Mouse (Mus musculus): ENCODE measurements around the gene Wfikkn1. TPM values are rescaled to one million over a fixed set of nuclear protein-coding genes. Genes with fewer than 3 reads are reported as not detected.

Gene Wfikkn1
- total and polyA plus RNA-seq, 2 experiments from 2014 or later, result 0.11 TPM; not detected in 1

DNA sequence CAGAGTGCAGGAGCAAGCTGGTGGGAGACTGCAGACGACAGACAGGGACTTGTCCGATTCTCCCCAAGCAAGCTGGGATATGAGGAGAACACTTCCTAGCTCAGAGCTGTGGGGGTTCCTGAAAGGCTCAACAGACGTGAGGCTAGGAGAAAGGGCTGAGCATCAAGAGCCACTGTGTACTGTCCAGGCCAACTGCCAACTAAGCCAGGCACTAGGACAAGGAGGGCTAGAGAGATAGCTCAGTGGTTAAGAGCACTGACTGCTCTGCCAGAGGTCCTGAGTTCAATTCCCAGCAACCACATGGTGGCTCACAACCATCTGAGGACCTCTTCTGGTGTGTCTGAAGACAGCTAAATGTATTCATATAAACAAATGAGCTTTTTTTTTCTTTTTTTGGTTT lies 38.1 kb downstream of the Wfikkn1 start:
- H3K36me3 ChIP-seq (replicated peaks; ENCODE audit: control insufficient read depth, insufficient read depth, low read length), result peaks cover 48% of the 10 kb centered on the region

DNA sequence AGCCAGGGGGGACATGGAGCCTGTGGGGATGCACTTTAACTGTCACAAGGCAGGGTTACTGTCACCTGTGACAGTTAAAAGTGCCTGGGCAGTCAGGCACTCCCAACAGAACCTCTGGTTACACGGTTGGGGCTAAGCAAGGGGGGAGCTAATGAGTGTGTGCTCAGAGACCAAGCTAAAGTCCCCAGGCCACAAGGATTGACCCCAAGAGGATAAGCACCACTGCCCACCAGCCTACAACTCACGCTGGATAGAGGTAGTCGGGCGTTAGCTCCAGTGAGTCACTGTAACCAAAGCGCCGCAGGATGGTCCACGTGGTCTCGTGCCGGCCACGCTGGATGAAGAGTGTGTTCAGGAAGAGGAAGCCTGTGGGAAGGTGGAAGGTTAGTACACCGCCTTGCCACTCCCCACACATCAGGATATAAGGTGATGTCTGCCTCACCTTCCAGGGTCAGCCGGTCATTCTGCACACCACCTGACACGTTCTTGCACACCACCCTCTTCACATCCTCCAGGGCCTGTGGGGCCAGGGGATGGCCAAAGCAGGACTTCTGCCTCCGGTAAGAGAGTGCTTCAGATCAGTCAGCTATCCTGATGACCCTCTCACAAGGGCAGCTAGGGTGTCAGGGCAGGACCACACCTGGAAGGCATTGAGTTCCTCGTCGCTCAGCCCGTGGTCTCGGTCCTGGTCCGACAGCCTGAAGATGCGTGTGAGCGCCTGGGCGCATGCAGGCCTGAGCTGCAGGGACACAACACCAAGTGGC lies 39.4 kb downstream of the Wfikkn1 start, which contains the start of gene Gm20683:
Gene Gm20683 (minus strand): TSS at position 647 of the 764 bp plus-strand sequence.
- Histone ChIP-seq H3K4me3 (ENCODE audit: low read depth, low read length) (no peak within 1 kb of the TSS), H3K27me3 (ENCODE audit: control insufficient read depth, insufficient read depth, low read length) (no peaks in the 10 kb centered on the region), H3K9me3 (replicated peaks; ENCODE audit: control insufficient read depth, low read length) (no peaks in the 10 kb centered on the region), H3K9ac (replicated peaks; ENCODE audit: low read depth, low read length) (no peak within 1 kb of the TSS), H3K4me2 (ENCODE audit: low read depth, low read length) (no peak within 1 kb of the TSS), H3K27ac (ENCODE audit: low read depth) (no peak within 1 kb of the TSS), H3K36me3 (replicated peaks; ENCODE audit: control insufficient read depth, insufficient read depth, low read length) (peaks cover 48% of the 10 kb centered on the region), H3K4me1 (ENCODE audit: control insufficient read depth, insufficient read depth) (peaks cover 25% of the 10 kb centered on the region)
- TF ChIP-seq CTCF (IDR thresholded peaks at IDR 0.05; ENCODE audit: low read depth), result no peak
- DNase-seq (ENCODE audit: low spot score) (no peak), ATAC-seq (ENCODE audit: insufficient read depth, low read depth) (no peak)
- WGBS, result 91% methylated on average over 22 of the region's 22 CpGs

More for the DNA sequence above, 38.1 kb downstream of the Wfikkn1 start:
- no peak overlapping the region for H3K27ac ChIP-seq (ENCODE audit: low read depth)
- no peak overlapping the region for H3K9ac ChIP-seq (replicated peaks; ENCODE audit: low read depth, low read length)
- WGBS, result 84% methylated on average over 3 of the region's 3 CpGs
- no peaks in the 10 kb centered on the region for H3K27me3 ChIP-seq (ENCODE audit: control insufficient read depth, insufficient read depth, low read length)
- no peak overlapping the region for H3K4me2 ChIP-seq (ENCODE audit: low read depth, low read length)
- no peak overlapping the region for H3K4me3 ChIP-seq (ENCODE audit: low read depth, low read length)
- TF ChIP-seq EP300 (IDR thresholded peaks at IDR 0.05; ENCODE audit: low read depth), result no peak
- no peak for TF ChIP-seq CTCF (IDR thresholded peaks at IDR 0.05; ENCODE audit: low read depth)
- no peaks in the 10 kb centered on the region for H3K9me3 ChIP-seq (replicated peaks; ENCODE audit: control insufficient read depth, low read length)
- DNase-seq (ENCODE audit: low spot score) (no peak), ATAC-seq (ENCODE audit: insufficient read depth, low read depth) (no peak)
- H3K4me1 ChIP-seq (ENCODE audit: control insufficient read depth, insufficient read depth), result peaks cover 13% of the 10 kb centered on the region; the same call in 1 of the 2 replicates

DNA sequence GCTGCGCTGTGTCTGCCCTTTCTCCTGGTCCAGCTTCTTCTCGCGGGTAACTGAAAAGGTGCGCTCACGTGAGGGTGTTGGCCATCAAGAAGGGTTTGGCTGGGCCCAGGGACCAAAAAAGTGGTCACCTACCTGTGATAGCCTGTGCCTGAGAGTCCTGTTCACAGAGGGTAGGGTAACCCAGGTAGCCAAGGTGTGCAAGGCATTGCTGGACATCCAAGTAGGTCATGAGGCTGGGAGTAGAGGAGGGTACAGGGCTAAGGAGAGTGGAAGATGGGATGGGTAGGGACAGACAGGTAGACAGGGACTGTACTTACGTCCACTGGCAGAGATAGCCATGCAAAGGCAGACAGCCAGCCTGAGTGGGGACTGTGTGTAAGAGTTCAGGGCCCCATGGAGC lies 40.1 kb downstream of the Wfikkn1 start:
- 89% methylated on average over 6 of the region's 6 CpGs for WGBS
- Histone ChIP-seq H3K4me3 (ENCODE audit: low read depth, low read length) (no peak overlapping the region), H3K27ac (ENCODE audit: low read depth) (no peak overlapping the region), H3K9ac (replicated peaks; ENCODE audit: low read depth, low read length) (no peak overlapping the region), H3K36me3 (replicated peaks; ENCODE audit: control insufficient read depth, insufficient read depth, low read length) (peaks cover 48% of the 10 kb centered on the region), H3K4me2 (ENCODE audit: low read depth, low read length) (no peak overlapping the region), H3K27me3 (ENCODE audit: control insufficient read depth, insufficient read depth, low read length) (no peaks in the 10 kb centered on the region), H3K9me3 (replicated peaks; ENCODE audit: control insufficient read depth, low read length) (no peaks in the 10 kb centered on the region), H3K4me1 (ENCODE audit: control insufficient read depth, insufficient read depth) (peaks cover 30% of the 10 kb centered on the region)
- ATAC-seq (ENCODE audit: insufficient read depth, low read depth), result no peak
- DNase-seq (ENCODE audit: low spot score), result no peak
- TF ChIP-seq CTCF (IDR thresholded peaks at IDR 0.05; ENCODE audit: low read depth), result no peak
- TF ChIP-seq EP300 (IDR thresholded peaks at IDR 0.05; ENCODE audit: low read depth), result no peak

DNA sequence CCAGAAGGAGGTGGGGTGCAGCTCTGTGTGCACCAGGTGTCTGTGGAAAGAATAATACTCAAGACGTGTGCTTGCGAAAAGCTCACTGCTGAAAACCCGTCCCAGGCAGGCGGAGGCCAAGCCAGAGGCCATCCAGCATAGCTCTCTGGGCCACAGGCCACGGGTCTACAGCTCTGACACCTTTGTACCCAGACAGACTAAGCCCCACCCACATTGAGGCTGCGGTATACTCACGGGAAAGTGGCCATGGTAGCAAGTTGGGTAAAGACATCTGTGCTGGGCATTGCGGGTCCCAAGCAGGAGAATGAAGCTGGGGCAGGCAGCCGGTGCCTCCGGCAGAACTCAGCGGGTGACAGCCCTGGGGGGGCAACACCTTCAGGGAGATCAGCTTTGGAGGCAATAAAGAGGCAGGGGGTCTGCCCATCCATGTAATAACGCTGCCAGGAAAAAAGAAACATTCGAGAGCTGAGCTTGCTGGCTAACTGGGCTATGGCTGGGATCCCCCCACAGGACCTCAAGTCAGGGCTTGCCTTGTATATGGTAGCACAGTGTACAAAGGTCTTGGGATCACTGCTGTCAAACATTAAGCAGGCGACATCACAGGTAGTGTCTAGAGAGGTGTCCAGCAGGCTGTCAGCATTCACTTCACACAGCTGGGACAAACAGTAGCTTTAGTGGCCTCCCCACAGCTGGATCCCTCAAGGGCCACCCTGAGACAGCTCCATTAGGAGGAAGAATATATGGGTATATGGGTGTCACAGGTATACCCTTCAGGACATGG lies 41.0 kb downstream of the Wfikkn1 start:
- Histone ChIP-seq H3K4me3 (ENCODE audit: low read depth, low read length) (no peak overlapping the region), H3K4me1 (ENCODE audit: control insufficient read depth, insufficient read depth) (peaks cover 32% of the 10 kb centered on the region), H3K9me3 (replicated peaks; ENCODE audit: control insufficient read depth, low read length) (no peaks in the 10 kb centered on the region), H3K36me3 (replicated peaks; ENCODE audit: control insufficient read depth, insufficient read depth, low read length) (peaks cover 48% of the 10 kb centered on the region), H3K27me3 (ENCODE audit: control insufficient read depth, insufficient read depth, low read length) (no peaks in the 10 kb centered on the region), H3K4me2 (ENCODE audit: low read depth, low read length) (no peak overlapping the region), H3K27ac (ENCODE audit: low read depth) (no peak overlapping the region), H3K9ac (replicated peaks; ENCODE audit: low read depth, low read length) (no peak overlapping the region)
- TF ChIP-seq CTCF (IDR thresholded peaks at IDR 0.05; ENCODE audit: low read depth) (no peak), EP300 (IDR thresholded peaks at IDR 0.05; ENCODE audit: low read depth) (no peak)
- WGBS, result 82% methylated on average over 14 of the region's 14 CpGs
- ATAC-seq (ENCODE audit: insufficient read depth, low read depth), result no peak
- no peak for DNase-seq (ENCODE audit: low spot score)

DNA sequence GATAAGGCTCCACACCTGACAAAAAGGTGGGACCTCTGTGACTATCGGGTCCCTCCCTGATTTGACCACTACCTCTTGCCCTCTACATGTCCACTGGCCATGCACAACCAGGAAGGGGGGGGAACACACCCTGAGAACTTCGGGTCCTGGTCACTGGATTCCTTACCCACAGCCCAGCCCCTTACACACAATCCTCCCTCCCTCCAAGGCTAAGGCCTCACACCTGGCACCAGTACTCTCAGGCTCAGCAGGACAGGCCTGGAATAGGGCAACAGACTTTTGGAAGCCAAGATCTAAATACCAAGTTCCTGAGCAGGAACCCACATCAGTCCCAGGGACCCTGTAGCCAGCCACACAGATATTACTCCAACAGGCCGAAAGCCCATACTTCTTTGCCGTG lies 41.8 kb downstream of the Wfikkn1 start:
- Histone ChIP-seq H3K27me3 (ENCODE audit: control insufficient read depth, insufficient read depth, low read length) (no peaks in the 10 kb centered on the region), H3K9ac (replicated peaks; ENCODE audit: low read depth, low read length) (no peak overlapping the region), H3K9me3 (replicated peaks; ENCODE audit: control insufficient read depth, low read length) (no peaks in the 10 kb centered on the region), H3K4me2 (ENCODE audit: low read depth, low read length) (no peak overlapping the region), H3K36me3 (replicated peaks; ENCODE audit: control insufficient read depth, insufficient read depth, low read length) (peaks cover 48% of the 10 kb centered on the region), H3K4me3 (ENCODE audit: low read depth, low read length) (no peak overlapping the region), H3K4me1 (ENCODE audit: control insufficient read depth, insufficient read depth) (peaks cover 36% of the 10 kb centered on the region), H3K27ac (ENCODE audit: low read depth) (no peak overlapping the region)
- DNase-seq (ENCODE audit: low spot score) (no peak), ATAC-seq (ENCODE audit: insufficient read depth, low read depth) (no peak)
- WGBS, result 79% methylated on average over 4 of the region's 4 CpGs
- no peak for TF ChIP-seq EP300 (IDR thresholded peaks at IDR 0.05; ENCODE audit: low read depth)
- TF ChIP-seq CTCF (IDR thresholded peaks at IDR 0.05; ENCODE audit: low read depth), result no peak
